Mouse (Mus musculus) G1E (cell line): ENCODE data around the gene 3110009E18Rik.

Source experiments
- CTCF ChIP-seq: IDR thresholded peaks from 2 replicates; pipeline ENCODE4 v1.5.1; 2012; ENCODE audit warnings: low read depth, low read length, inconsistent platforms, mixed read lengths
- GATA1 ChIP-seq: IDR thresholded peaks from 2 replicates; pipeline ENCODE4 v1.6.1; 2012; ENCODE audit warnings: borderline replicate concordance, low read length, inconsistent platforms, mixed read lengths
- GATA2 ChIP-seq: IDR thresholded peaks from 2 replicates; pipeline ENCODE4 v1.6.1; 2012; ENCODE audit warnings: low read depth, low read length, inconsistent platforms, borderline replicate concordance
- POLR2AphosphoS5 ChIP-seq: IDR thresholded peaks from 2 replicates; pipeline ENCODE4 v1.6.1; 2012; ENCODE audit warnings: low read depth, low read length, inconsistent platforms; ENCODE audit not compliant: insufficient replicate concordance
- TAL1 ChIP-seq: conservative IDR thresholded peaks from 2 replicates; pipeline ENCODE4 v1.6.1; 2012; ENCODE audit warnings: low read depth, low read length, inconsistent platforms, mixed read lengths

DNA sequence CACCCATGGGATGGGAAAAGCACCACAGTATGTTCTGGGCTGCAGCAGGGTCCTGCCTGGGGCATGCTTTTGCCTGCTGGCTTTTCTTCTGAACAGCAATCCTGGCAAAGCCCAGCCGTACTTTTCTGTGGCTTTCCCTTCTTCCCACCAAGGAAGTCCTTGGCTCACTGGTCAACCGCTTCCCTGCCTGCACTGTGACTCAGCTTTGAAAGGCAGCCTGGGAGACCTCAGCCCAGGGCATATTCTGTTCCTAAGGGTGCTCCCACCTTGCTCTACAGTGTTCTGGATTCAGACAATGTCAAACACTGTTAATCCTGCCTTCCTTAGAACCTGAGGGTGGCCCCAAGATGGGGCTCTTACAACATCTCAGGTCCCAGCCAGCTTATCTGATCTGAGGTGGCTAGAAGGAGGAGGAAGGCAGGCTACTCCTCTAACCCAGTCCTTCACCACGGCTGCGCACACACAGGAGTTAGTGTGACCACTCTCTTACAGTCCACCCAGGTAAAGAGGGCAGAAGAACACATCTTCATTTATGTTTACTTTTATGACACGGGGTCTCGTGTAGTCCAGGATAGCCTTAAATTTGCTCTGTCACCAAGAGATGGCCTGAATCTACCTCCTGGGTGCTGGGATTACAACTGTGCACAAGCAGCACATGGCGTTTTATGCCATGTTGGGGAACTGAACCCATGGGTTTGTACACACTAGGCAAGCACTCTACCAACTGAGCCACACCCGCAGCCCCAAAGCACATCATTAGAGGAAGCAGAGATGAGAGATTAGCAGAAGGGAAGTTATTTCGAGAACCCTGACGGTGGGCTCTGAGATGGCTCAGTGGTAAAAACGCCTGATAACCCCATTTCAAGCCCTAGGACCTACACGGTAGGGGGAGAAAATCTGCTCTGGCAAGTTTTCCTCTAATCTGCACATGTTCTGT is 8.5 kb upstream of the 3110009E18Rik start:
- TF ChIP-seq CTCF: no peak
- no peak for TF ChIP-seq GATA1
- TF ChIP-seq TAL1: no peak
- no peak for TF ChIP-seq POLR2AphosphoS5
- no peak for TF ChIP-seq GATA2
